Mouse (Mus musculus): ENCODE measurements at regions not wholly inside any gene's neighbourhood (a gene's known extent, or its start where the extent isn't known, plus 50 kb on each side); places are given as distances from the start of the nearest gene placed in this dataset.

DNA sequence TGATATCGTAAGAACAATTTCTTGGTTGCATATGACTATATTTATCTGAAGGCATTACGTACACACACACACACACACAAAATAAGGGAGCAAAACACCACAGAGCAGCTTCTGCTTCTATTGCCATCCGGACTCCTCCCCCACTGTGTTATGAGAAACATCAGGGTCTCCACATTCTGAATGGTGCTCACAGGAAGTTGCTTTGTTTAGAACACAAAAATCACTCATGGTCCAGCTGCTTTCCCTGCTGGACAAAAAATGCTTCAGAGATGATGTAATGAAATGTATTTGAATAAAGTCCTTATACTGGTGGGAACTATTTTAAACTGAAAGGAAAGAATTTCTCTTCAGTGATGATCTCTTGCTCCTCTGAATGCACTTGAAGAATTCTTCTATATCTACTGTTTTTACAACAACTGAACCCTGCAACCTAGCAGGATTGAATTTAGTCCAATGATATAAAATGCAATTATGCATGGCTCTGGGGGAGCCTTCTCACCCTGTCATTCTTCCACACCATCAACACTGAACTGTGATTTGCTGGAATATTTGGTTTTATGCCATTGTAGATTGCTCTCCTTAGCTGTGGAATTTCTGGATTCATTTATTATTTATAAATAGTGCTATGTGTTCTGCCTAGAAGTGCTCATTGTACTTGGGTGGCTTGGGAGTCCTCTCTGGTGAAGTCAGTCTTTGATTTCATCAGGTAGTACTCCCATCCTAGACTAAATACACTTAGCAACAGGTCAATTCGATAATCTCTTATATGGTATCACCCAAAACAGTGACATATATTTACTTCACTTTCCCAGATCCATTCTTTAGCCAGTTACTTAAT lies 296.7 kb upstream of the Pitrm1 start:
- TF ChIP-seq CTCF (IDR thresholded peaks at IDR 0.05; ENCODE audit: low read depth), result no peak
- no peak for TF ChIP-seq EP300 (optimal IDR thresholded peaks at IDR 0.05)
